In the genomic region with DNA sequence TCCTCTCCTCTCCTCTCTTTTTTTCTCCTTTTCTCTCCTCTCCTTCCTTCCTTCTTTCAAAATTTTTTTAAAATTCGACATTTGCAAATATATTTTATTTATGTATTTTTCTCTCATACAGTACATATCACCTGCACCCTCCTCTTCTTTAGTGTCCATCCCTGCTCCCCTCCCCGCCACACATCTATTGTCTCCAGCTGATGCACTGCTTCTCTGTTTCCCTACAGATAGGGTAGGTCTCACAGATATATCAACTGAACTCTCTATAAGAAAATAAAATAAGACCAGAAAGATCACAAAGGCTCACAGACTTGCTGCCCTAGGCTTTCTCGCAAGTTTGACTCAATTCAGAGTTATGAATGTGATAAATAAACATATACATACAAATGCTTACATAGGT, we compare ENCODE assay signal across 17 mouse cellular contexts.
"Had no signal": no experiment of that assay in that cellular context is flagged by ENCODE, and none has a peak within 500 bp of the region (broad histone marks: within the 10 kb centered on the region; RNA-seq: fewer than 3 reads in every experiment).

No protein-coding gene starts in this region.

- H3K27me3 ChIP-seq: lung, embryonic 15.5 days; megakaryocyte, embryonic 14.5 days; midbrain, embryonic 13.5 days; midbrain, embryonic 15.5 days; neural tube, embryonic 12.5 days; stomach, embryonic 15.5 days had no signal

- DNase-seq: lung, adult 2 months; lung, postnatal 14 days; lung, postnatal 36 days; right cerebral cortex, postnatal 14 days; thymus, adult 2 months; thymus, postnatal 25 days; thymus, postnatal 4 days had no signal

- H3K4me2 ChIP-seq: lung, embryonic 15.5 days; midbrain, embryonic 11.5 days; midbrain, embryonic 13.5 days; midbrain, embryonic 15.5 days; neural tube, embryonic 12.5 days; stomach, embryonic 15.5 days had no signal

- H3K27ac ChIP-seq: lung, embryonic 15.5 days; macrophage; midbrain, embryonic 13.5 days; midbrain, embryonic 15.5 days; neural tube, embryonic 12.5 days; stomach, embryonic 15.5 days; stomach, postnatal 0 days had no signal

- H3K9me3 ChIP-seq: lung, embryonic 15.5 days; megakaryocyte, embryonic 14.5 days; midbrain, embryonic 13.5 days; midbrain, embryonic 15.5 days; neural tube, embryonic 12.5 days; stomach, embryonic 15.5 days had no signal

- H3K4me1 ChIP-seq: lung, embryonic 15.5 days; megakaryocyte, embryonic 14.5 days; midbrain, embryonic 13.5 days; midbrain, embryonic 15.5 days; neural tube, embryonic 12.5 days; stomach, embryonic 15.5 days had no signal

- H3K36me3 ChIP-seq: lung, embryonic 15.5 days; midbrain, embryonic 13.5 days; midbrain, embryonic 15.5 days; neural tube, embryonic 12.5 days; stomach, embryonic 15.5 days had no signal

- H3K4me3 ChIP-seq: lung, embryonic 15.5 days; megakaryocyte, embryonic 14.5 days; midbrain, embryonic 13.5 days; midbrain, embryonic 15.5 days; neural tube, embryonic 12.5 days; stomach, embryonic 15.5 days had no signal

- ATAC-seq: lung, postnatal 0 days; midbrain, embryonic 13.5 days; midbrain, embryonic 15.5 days had no signal

- H3K9ac ChIP-seq: lung, embryonic 15.5 days; midbrain, embryonic 13.5 days; midbrain, embryonic 15.5 days; neural tube, embryonic 12.5 days; stomach, embryonic 15.5 days had no signal
